Mouse (Mus musculus) bone marrow, adult 2 months (tissue): ENCODE data around the gene Aim2.
"Not testable (repeated sequence)": the region's sequence is repeated elsewhere in the genome, so short reads cannot be mapped to it uniquely, and the experiment has no call there.

Experiments used
- CTCF ChIP-seq: fragments of 200-500 bp; IDR thresholded peaks from 2 replicates; pipeline ENCODE4 v1.5.1; 2011; ENCODE audit warnings: low read length, control low read depth; ENCODE audit not compliant: control insufficient read depth, insufficient read depth
- POLR2A ChIP-seq: fragments of 200-500 bp; IDR thresholded peaks from 2 replicates; pipeline ENCODE4 v1.6.1; 2011; ENCODE audit warnings: low read depth, mild to moderate bottlenecking, control low read depth, low read length, borderline replicate concordance; ENCODE audit not compliant: control insufficient read depth

DNA sequence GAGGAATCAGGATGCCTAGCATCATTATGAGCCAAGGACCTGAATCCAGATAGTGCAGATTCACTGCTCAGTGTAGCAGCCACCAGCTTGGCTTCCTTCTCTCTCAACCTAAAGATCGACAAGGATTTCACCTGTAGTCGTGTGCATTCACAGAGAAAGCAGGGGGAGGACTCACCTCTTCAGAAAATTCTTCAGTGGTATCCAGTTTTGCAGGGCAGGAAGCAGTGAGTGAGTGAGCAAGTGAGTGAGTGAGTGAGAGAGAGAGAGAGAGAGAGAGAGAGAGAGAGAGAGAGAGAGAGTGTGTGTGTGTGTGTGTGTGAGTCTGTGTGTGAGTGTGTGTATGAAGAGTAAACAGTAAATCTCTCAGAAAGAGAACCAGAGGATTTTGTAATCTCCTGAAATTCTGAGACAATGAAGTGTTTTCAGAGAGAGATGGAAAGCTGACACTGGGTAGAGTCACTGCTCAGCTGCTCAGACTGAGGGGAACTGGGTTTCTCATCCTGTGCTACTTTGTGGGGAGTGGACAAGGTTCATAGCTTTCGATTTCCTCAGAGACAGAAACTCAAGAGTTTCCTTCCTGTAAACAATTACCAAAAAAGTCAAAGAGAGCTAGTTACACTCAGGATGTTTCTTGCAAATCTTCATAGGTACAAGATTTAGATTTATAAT is 140.3 kb downstream of the Aim2 start, which contains the start of gene Ifi206:
- TF ChIP-seq CTCF, POLR2A: not testable (repeated sequence)
